Mouse (Mus musculus): ENCODE measurements around the gene Slc39a11. TPM values are rescaled to one million over a fixed set of nuclear protein-coding genes. Genes with fewer than 3 reads are reported as not detected.

The Slc39a11 gene
- polyA plus RNA-seq, 1 experiment from 2014 or later: 32.3 TPM

DNA sequence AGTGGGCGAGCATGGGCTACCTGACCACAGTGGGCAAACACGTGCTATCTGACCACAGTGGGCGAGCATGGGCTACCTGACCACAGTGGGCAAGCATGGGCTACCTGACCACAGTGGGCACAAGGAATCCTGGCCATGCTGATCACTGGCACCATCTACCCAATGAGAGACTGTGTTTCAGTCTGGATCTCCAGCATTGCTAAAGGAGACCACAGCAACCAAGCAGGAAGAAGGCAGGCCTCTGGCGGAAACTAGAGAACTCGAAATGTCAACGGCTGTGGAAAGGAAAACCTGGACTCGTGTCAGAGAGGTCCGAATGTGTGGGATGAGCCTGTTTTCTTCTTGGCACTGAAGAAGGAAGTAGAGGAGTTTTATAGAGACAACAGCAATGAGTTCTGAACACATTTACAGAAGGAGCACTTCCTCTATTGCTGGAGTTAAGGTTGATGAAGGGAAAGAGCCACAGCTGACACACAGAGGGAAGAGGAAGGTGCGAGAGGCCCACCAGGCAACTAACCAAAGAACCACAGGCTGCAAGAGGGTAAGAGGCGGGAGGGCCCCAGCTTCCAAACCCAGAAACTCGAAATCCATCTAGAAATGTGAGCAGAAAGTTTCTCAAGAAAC is 105.8 kb downstream of the Slc39a11 start:
- Histone ChIP-seq H3K4me3 (no peak overlapping the region), H3K27ac (no peak overlapping the region), H3K9me3 (replicated peaks) (0 out of 2 replicates have a peak, but pooled peaks cover 8% of the 10 kb centered on the region), H3K4me1 (peaks cover 8% of the 10 kb centered on the region; the same call in 1 of the 2 replicates), H3K9ac (no peak overlapping the region), H3K27me3 (no peaks in the 10 kb centered on the region), H3K4me2 (replicated peaks) (no peak overlapping the region), H3K36me3 (no peaks in the 10 kb centered on the region)
- 92% methylated on average over 11 of the region's 11 CpGs for WGBS
- no peak for ATAC-seq (ENCODE audit: low FRiP score)

DNA sequence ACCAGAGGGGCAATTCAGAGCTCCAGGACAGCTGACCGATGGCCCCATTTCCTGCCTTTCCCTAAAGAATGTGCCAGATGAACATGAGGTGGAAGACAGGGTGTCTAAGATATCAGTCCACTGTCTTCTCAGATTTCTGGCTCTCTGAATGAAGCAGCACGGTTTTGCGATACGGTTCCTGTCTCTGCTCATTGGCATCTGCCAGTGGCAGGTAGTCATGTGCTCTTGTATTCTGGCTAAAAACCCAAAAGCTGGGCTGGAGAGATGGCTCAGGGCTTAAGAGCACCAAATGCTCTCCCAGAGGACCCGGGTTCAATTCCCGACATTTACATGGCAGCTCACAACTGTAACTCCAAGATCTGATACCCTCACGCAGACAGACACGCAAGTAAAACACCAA is 108.8 kb downstream of the Slc39a11 start:
- H3K9ac ChIP-seq: no peak overlapping the region
- H3K9me3 ChIP-seq (replicated peaks): 0 out of 2 replicates have a peak, but pooled peaks cover 8% of the 10 kb centered on the region
- no peak overlapping the region for H3K4me2 ChIP-seq (replicated peaks)
- H3K27ac ChIP-seq: no peak overlapping the region
- no peaks in the 10 kb centered on the region for H3K27me3 ChIP-seq
- 96% methylated on average over 8 of the region's 8 CpGs for WGBS
- H3K4me3 ChIP-seq: no peak overlapping the region
- ATAC-seq (ENCODE audit: low FRiP score): no peak
- H3K4me1 ChIP-seq: peaks cover 5% of the 10 kb centered on the region; the same call in 1 of the 2 replicates
- H3K36me3 ChIP-seq: no peaks in the 10 kb centered on the region

DNA sequence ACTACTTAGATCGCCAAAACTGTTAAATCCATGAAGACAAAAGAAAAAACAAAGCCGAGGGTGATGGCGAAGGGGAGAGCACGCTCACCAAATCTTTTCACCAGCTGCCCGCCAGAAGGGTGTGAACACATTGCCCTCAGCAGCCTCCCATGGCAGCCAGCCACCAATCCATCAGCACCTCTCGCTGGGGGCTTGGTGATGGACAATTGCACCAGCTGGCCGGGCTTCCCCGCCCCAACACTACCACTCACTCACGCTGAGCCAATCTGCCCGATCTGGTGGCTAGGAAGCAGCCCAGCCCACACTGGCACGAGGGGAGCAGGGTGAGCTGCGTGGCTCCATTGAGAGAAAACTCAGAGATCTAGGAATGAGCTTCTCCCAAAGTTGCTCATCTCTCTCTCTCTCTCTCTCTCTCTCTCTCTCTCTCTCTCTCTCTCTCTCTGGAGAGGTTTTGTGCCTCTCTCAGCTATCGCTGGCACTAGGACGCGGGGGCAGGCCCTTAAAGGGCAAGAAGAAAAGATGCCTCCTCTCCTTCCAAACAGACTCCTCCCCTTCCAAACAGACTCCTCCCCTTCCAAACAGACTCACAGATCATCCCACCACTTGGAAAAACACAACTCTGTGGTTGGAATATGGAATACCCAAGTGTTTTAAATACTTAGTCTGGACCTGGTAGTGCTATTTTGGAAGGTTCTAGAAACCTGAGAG is 110.2 kb downstream of the Slc39a11 start:
- peak; percentile 90 for ATAC-seq (ENCODE audit: low FRiP score)
- 35% methylated on average over 15 of the region's 15 CpGs for WGBS

DNA sequence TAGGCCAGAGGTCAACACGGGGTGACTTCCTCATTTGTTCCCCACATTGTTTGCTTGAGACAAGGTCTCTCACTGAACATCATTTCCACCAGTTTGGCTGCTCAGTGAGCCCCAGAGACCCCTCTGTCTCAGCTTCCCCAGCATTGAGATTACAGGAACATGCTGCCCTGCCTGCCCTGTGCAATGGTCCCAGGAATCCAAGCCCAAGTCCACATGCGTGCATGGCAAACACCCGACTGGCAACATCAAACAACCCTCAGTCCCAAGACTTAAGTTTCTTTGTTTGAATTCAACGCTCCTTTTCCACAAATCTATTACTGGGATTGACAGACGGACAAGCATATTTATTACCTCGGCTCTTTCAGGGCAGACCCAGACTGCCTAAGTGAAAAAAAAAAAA is 110.8 kb downstream of the Slc39a11 start:
- WGBS: 44% methylated on average over 6 of the region's 6 CpGs
- Histone ChIP-seq H3K4me3 (no peak overlapping the region), H3K4me1 (peaks cover 8% of the 10 kb centered on the region), H3K9ac (no peak overlapping the region), H3K27me3 (no peaks in the 10 kb centered on the region), H3K9me3 (replicated peaks) (0 out of 2 replicates have a peak, but pooled peaks cover 8% of the 10 kb centered on the region), H3K36me3 (no peaks in the 10 kb centered on the region), H3K27ac (peak overlapping the region; percentile 79), H3K4me2 (replicated peaks) (no peak overlapping the region)
- peak; percentile 50 for ATAC-seq (ENCODE audit: low FRiP score)

More for the DNA sequence above, 110.2 kb downstream of the Slc39a11 start:
- Histone ChIP-seq H3K9ac (no peak overlapping the region), H3K4me1 (peaks cover 5% of the 10 kb centered on the region; the same call in 1 of the 2 replicates), H3K27ac (peak overlapping the region; percentile 53), H3K4me2 (replicated peaks) (0 out of 2 replicates have a peak overlapping the region, but pooled peaks have one; percentile 5), H3K27me3 (no peaks in the 10 kb centered on the region), H3K4me3 (no peak overlapping the region), H3K36me3 (no peaks in the 10 kb centered on the region), H3K9me3 (replicated peaks) (0 out of 2 replicates have a peak, but pooled peaks cover 8% of the 10 kb centered on the region)

DNA sequence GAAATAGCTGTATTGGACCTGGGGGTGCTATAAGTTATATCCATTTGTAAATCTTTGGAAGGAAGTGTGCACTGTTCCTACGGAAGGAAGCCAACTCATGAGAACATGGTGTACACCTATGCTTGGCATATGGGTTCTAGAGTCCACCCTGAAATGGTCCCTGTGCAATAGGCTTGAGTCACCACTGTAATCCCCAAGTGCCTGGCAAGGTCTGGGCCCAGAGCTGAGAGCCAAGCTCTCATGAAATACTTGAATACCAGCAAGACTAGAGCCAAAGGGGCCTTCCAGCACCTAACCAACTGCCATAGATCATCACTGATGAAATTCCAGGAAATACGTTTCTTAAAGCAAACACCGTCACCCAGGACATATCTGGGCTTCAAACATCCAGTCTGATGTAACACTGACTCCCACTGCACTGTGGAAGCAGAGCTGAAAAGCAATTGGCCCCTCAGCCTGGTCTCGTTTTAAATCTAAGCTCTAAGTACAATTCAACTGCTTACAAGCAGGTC is 111.4 kb downstream of the Slc39a11 start:
- Histone ChIP-seq H3K4me1 (peaks cover 14% of the 10 kb centered on the region), H3K9me3 (replicated peaks) (0 out of 2 replicates have a peak, but pooled peaks cover 8% of the 10 kb centered on the region), H3K4me3 (no peak overlapping the region), H3K36me3 (no peaks in the 10 kb centered on the region), H3K27me3 (no peaks in the 10 kb centered on the region), H3K27ac (peak overlapping the region; percentile 79), H3K9ac (no peak overlapping the region), H3K4me2 (replicated peaks) (no peak overlapping the region)
- WGBS: 89% methylated on average over 4 of the region's 4 CpGs
- no peak for ATAC-seq (ENCODE audit: low FRiP score)

DNA sequence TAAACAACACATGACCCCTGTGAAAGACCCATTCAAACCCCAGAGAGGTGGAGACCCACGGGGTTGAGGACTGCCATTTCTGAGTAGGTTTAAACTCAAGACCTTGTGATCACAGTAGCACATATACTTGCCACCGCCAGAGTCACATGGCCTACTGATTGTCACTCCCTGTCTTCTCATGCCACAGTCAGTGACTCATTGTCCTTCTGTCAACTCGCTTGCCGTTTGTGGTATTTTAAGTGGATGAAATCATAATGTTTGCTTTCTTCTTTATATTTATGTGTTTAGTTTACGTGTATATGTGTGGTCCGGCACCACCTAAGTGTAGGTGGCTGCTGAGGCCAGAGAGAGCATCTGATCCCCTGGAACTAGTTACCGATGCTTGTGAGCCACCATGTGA is 112.2 kb downstream of the Slc39a11 start:
- 94% methylated on average over 7 of the region's 7 CpGs for WGBS
- no peak for ATAC-seq (ENCODE audit: low FRiP score)

DNA sequence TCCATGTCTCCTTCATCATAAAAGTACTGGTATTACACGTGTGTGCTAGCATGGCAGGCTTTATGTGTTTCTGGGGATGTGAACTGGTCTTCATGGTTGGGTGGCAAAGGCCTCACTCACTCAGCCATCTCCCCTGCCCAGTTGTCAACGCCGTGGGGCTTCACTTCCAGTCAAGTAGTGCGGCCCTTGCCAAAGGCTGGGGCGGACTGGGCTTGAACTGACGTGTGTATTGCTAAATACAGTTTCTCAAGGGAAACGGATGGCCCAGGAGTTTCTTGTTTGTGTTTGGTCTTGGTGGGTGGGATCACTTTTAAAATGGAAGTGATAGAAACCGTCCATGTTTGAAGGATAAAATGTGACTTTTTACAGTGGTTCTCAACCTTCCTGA is 112.7 kb downstream of the Slc39a11 start:
- Histone ChIP-seq H3K4me2 (replicated peaks) (no peak overlapping the region), H3K27ac (no peak overlapping the region), H3K4me1 (peaks cover 14% of the 10 kb centered on the region), H3K9ac (no peak overlapping the region), H3K9me3 (replicated peaks) (0 out of 2 replicates have a peak, but pooled peaks cover 8% of the 10 kb centered on the region), H3K27me3 (no peaks in the 10 kb centered on the region), H3K36me3 (no peaks in the 10 kb centered on the region), H3K4me3 (no peak overlapping the region)
- WGBS: 85% methylated on average over 8 of the region's 8 CpGs
- ATAC-seq (ENCODE audit: low FRiP score): no peak

More for the DNA sequence above, 112.2 kb downstream of the Slc39a11 start:
- Histone ChIP-seq H3K4me2 (replicated peaks) (no peak overlapping the region), H3K4me1 (peaks cover 14% of the 10 kb centered on the region), H3K27me3 (no peaks in the 10 kb centered on the region), H3K36me3 (no peaks in the 10 kb centered on the region), H3K27ac (no peak overlapping the region), H3K9me3 (replicated peaks) (0 out of 2 replicates have a peak, but pooled peaks cover 8% of the 10 kb centered on the region), H3K4me3 (no peak overlapping the region), H3K9ac (no peak overlapping the region)

DNA sequence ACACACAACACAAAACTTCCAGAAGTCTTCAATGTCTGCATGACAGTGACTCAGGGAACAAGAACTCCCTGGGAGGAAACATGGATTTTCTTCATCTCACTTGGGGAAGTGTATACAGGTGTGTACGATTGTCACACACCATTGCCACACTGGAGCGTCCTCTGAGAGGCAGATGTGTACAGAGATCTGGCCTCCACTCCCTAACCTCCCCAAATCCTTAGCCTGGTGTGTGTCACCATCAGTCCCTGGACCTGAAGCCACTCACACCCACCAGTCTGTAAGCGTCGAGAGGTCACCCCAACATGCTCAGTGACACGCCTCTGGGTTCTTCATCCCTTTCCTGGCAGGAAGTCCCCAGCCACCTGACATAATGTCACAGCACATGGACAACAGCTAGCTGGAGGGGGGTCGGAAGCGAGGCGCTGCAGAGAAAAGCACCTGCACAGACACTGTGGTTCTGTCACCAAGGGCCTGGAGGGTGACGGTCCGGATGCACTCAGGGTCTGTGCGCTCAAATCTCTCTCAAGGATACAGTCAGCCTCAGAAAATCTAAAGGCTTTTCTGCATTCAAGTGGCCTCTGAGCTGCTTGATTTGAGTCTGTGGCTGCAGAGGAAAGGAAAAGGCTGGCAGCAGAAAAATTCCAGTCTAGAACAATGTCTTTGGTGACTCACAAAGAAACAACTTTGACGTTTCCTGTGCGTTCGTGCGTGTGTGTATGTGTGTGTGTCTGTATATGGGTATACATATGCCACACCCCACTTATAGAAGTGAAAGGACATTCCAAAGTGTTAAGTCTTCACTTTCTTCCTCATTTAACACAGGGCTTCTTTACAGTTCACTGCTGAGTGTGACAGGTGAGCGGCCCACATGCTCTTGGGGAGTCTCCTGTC is 113.3 kb downstream of the Slc39a11 start:
- Histone ChIP-seq H3K4me3 (no peak overlapping the region), H3K36me3 (no peaks in the 10 kb centered on the region), H3K9ac (no peak overlapping the region), H3K27ac (no peak overlapping the region), H3K9me3 (replicated peaks) (0 out of 2 replicates have a peak, but pooled peaks cover 2% of the 10 kb centered on the region), H3K27me3 (no peaks in the 10 kb centered on the region; the same call in 1 of the 2 replicates), H3K4me2 (replicated peaks) (no peak overlapping the region), H3K4me1 (peaks cover 14% of the 10 kb centered on the region)
- ATAC-seq (ENCODE audit: low FRiP score): no peak
- WGBS: 90% methylated on average over 16 of the region's 16 CpGs

DNA sequence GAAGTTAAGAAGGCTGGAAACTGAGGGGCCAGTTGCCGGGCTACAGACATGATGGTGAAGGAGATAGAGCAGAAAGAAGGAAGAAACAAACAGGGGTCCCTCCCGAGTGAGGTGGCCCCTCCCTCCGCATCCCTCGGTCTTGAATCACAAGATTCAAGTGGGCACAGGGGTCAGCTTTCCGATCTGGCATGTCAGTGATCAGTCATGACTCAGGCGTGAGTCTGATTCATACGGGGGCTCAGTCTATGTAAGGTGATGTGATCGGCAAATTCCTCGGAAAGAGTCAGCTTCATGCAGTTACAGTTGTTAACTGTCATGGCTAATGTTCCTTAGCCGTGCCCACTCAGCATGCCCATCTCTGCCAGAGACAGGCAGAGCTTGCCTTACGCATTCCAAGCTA is 115.5 kb downstream of the Slc39a11 start:
- H3K4me2 ChIP-seq (replicated peaks): no peak overlapping the region
- H3K27me3 ChIP-seq: no peaks in the 10 kb centered on the region; the same call in 1 of the 2 replicates
- H3K36me3 ChIP-seq: no peaks in the 10 kb centered on the region
- no peak overlapping the region for H3K9ac ChIP-seq
- peaks cover 9% of the 10 kb centered on the region for H3K4me1 ChIP-seq
- 74% methylated on average over 11 of the region's 11 CpGs for WGBS
- H3K9me3 ChIP-seq (replicated peaks): 0 out of 2 replicates have a peak, but pooled peaks cover 4% of the 10 kb centered on the region
- no peak overlapping the region for H3K4me3 ChIP-seq
- H3K27ac ChIP-seq: no peak overlapping the region
- no peak for ATAC-seq (ENCODE audit: low FRiP score)

DNA sequence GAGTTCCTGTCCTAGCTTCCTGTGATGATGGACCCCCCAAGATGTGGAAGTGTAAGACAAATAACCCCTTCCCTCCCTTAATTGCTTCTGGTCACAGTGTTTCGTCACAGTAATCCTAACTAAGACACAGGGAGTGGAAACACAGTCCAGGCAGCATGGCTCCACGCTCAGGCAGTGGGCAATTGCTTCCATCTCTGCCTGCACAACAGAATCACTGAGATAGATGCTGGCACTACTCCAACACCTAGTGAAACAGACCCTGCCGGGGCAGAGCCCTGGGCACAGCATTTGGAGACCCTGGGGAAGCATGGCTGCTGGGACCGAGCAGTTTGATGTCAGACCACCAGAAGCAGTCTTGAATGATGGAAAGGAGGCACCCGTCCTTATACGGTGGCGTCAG is 115.9 kb downstream of the Slc39a11 start:
- Histone ChIP-seq H3K9ac (no peak overlapping the region), H3K4me1 (peaks cover 9% of the 10 kb centered on the region), H3K9me3 (replicated peaks) (0 out of 2 replicates have a peak, but pooled peaks cover 4% of the 10 kb centered on the region), H3K27me3 (no peaks in the 10 kb centered on the region; the same call in 1 of the 2 replicates), H3K27ac (no peak overlapping the region; the same call in 1 of the 2 replicates), H3K4me3 (no peak overlapping the region), H3K4me2 (replicated peaks) (no peak overlapping the region), H3K36me3 (no peaks in the 10 kb centered on the region)
- 38% methylated on average over 7 of the region's 7 CpGs for WGBS
- peak; percentile 66 for ATAC-seq (ENCODE audit: low FRiP score)

DNA sequence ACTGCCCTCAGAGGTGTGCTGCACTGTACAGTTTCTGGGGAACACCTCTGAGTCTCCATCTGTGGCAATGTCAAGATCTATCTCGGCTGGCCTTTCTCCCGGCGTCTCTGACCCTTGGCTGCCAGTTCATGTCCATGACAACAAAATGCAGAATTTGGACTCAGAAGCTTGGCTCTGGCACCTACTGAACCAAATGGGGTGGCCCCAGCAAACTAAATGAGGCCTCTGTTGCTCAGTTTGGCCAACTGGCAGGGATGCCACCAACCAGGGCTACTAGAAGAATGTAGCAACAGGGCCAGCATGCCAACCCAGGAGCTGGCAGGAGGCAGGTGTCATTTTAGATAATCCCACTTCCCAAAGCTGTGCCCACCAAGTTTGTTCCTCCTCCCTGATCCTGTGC is 121.5 kb downstream of the Slc39a11 start:
- 0 out of 2 replicates have a peak, but pooled peaks cover 4% of the 10 kb centered on the region for H3K9me3 ChIP-seq (replicated peaks)
- no peak overlapping the region for H3K4me3 ChIP-seq
- H3K4me1 ChIP-seq: no peaks in the 10 kb centered on the region
- H3K36me3 ChIP-seq: no peaks in the 10 kb centered on the region
- H3K9ac ChIP-seq: no peak overlapping the region
- no peaks in the 10 kb centered on the region; the same call in 1 of the 2 replicates for H3K27me3 ChIP-seq
- 94% methylated on average over 3 of the region's 3 CpGs for WGBS
- no peak for ATAC-seq (ENCODE audit: low FRiP score)
- H3K4me2 ChIP-seq (replicated peaks): no peak overlapping the region
- H3K27ac ChIP-seq: no peak overlapping the region

All from hindbrain, embryonic 12.5 days (tissue).